Mouse (Mus musculus) forebrain, postnatal 0 days (tissue): ENCODE results near the gene Gpr141. TPM values are rescaled to one million over a fixed set of nuclear protein-coding genes. Genes with fewer than 3 reads are reported as not detected.

ENCODE experiments used
- ATAC-seq: fragments of 200-750 bp; cut with Nextera tagmentation; 2 replicates; pipeline ENCODE4 v1.8.0; 2017; ENCODE audit warnings: mild to moderate bottlenecking, moderate library complexity
- DNase-seq: peaks from one replicate; pipeline ENCODE4 v3.0.0-alpha.2; 2015
- H3K27ac ChIP-seq: fragments of 300-500 bp; sonication (generic); 2 replicates; pipeline ENCODE4 v1.5.1; 2014; ENCODE audit warnings: low read depth, mild to moderate bottlenecking, antibody characterized with exemption, low read length, moderate library complexity, mixed read lengths
- H3K27me3 ChIP-seq: fragments of 300-500 bp; sonication (generic); 2 replicates; pipeline ENCODE4 v1.6.1; 2014; ENCODE audit warnings: mild to moderate bottlenecking, low read length, mixed read lengths; ENCODE audit not compliant: insufficient read depth
- H3K36me3 ChIP-seq: fragments of 300-500 bp; sonication (generic); 2 replicates; pipeline ENCODE4 v1.6.1; 2014; ENCODE audit warnings: mild to moderate bottlenecking, moderate library complexity; ENCODE audit not compliant: insufficient read depth
- H3K4me1 ChIP-seq: fragments of 300-500 bp; sonication (generic); 2 replicates; pipeline ENCODE4 v1.6.1; 2014; ENCODE audit warnings: antibody characterized with exemption; ENCODE audit not compliant: insufficient read depth
- H3K4me2 ChIP-seq: fragments of 300-500 bp; sonication (generic); 2 replicates; pipeline ENCODE4 v1.6.1; 2014; ENCODE audit warnings: low read depth, mild to moderate bottlenecking, moderate library complexity
- H3K4me3 ChIP-seq: fragments of 300-500 bp; sonication (generic); 2 replicates; pipeline ENCODE4 v1.5.1; 2014; ENCODE audit warnings: low read depth, low read length, mixed read lengths
- H3K9ac ChIP-seq: fragments of 300-500 bp; sonication (generic); 2 replicates; pipeline ENCODE4 v1.6.1; 2014; ENCODE audit warnings: mild to moderate bottlenecking
- H3K9me3 ChIP-seq: fragments of 300-500 bp; sonication (generic); 2 replicates; pipeline ENCODE4 v1.6.1; 2016; ENCODE audit warnings: low read length
- CTCF ChIP-seq: sonication (generic); IDR thresholded peaks from 2 replicates; pipeline ENCODE4 v1.5.1; 2016; ENCODE audit warnings: antibody characterized with exemption, control low read depth, low read depth
- WGBS: fragments of 180-500 bp; shearing (Covaris S2); extraction: QIAGEN DNeasy Blood & Tissue Kit; methylation state at CpG from one replicate; pipeline ENCODE4 v1.1.7; 2014; 5-methylcytosine and 5-hydroxymethylcytosine counted together
- polyA plus RNA-seq: library from polyadenylated mRNA; unstranded; fragments of >200 nt; fragmentation: Nextera tagmentation; extraction: Ambion mirVana; gene quantifications from 2 replicates; pipeline ENCODE4 v1.2.1, GENCODE M21; 2015
- total RNA-seq: library from RNA; depleted of rRNA; stranded (reverse); fragments of >200 nt; gene quantifications from 2 replicates; pipeline ENCODE4 v1.2.3, GENCODE M21; 2014; rRNA removed

The Gpr141 gene
- total RNA-seq (0.05 and 0.92 TPM in 2 replicates), polyA plus RNA-seq (not detected in 2 replicates)

DNA sequence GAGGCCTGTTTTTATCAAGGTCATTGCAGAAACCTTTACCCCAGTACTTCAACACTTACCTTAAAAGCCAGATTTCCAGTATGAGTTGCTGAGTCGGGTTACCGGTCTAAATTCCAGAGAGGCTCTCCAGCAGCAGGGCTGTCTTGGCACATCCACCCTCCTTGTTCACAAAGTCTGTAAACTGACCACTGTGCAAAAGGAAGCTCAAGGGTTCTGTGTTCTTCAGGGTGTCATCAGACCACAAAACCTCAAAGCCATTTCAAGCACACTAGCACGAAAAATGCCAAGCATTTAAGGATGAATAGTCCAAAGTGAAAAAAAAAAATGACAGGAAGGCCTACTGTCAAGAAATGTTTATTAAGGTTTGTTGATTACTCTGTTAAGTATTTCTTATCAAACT lies at the start of gene Gpr141:
Gene Gpr141 (minus strand): TSS at position 187 of the 400 bp plus-strand sequence.
- H3K9ac ChIP-seq, result no peak within 1 kb of the TSS
- H3K36me3 ChIP-seq, result no peaks in the 10 kb centered on the region
- H3K4me1 ChIP-seq, result no peaks in the 10 kb centered on the region
- no peak for ATAC-seq
- no peak within 1 kb of the TSS for H3K27ac ChIP-seq
- H3K4me2 ChIP-seq, result no peak within 1 kb of the TSS
- no peak for DNase-seq
- no peak within 1 kb of the TSS for H3K4me3 ChIP-seq
- H3K27me3 ChIP-seq, result no peaks in the 10 kb centered on the region
- TF ChIP-seq CTCF, result no peak
- WGBS, result 69% methylated on average over 3 of the region's 3 CpGs
- H3K9me3 ChIP-seq, result no peaks in the 10 kb centered on the region

DNA sequence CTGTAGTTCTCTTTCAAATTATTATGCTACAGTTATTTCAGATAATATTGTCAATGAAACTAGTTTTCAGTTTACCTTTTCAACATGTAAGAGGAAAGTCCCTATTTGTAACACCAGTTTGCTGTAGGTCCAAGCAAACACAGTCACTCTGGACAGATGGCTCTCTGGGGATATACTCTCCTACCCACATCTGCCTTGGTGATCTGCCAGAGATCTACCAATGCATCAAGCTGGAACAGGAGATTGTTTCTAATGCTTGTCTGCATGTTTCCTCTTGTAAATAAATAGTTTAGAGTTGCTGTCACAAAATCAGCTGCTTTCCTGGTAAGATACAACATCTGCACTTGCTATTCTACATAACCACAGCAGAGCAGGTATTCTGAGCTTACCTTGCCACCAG lies 40.2 kb upstream of the Gpr141 start:
- no peaks in the 10 kb centered on the region for H3K36me3 ChIP-seq
- H3K4me3 ChIP-seq, result no peak overlapping the region
- no peak overlapping the region for H3K27ac ChIP-seq
- H3K9ac ChIP-seq, result no peak overlapping the region
- H3K27me3 ChIP-seq, result no peaks in the 10 kb centered on the region
- no peaks in the 10 kb centered on the region for H3K9me3 ChIP-seq
- no peak for DNase-seq
- H3K4me1 ChIP-seq, result no peaks in the 10 kb centered on the region
- no peak for ATAC-seq
- TF ChIP-seq CTCF, result no peak
- H3K4me2 ChIP-seq, result no peak overlapping the region

DNA sequence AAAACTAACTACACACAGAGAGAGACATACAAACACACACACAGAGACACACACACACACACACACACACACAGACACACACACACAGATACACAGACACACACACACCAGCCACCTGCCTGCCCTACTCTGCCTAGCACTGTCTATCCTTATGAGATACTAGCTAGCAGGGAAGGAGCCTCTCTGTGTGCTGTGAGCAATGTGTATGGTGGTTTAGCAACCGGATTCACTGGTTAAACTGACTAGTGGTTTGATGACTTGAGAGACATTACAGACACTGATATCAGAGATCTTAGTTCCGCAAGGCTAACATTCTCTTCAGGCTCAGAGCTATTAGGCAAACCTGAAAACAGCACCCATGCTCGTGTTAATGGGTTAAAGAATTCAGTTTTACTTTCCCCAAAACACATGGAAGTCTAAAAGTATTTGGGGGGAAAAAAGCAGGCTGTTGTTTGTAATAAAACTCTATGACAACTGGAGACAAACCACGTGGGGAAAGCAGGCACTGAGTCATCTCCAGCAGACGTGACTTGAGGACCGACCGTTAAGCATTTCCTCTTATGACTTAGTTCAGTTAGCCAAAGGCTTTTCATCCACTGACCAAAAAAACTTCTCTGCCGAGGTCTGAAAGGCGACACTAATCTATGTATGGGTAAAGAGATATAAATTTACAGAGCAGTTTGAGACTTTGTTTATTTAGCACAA lies 30.7 kb upstream of the Gpr141 start:
- Histone ChIP-seq H3K9me3 (no peaks in the 10 kb centered on the region), H3K9ac (no peak overlapping the region), H3K4me2 (no peak overlapping the region), H3K4me1 (no peaks in the 10 kb centered on the region), H3K36me3 (no peaks in the 10 kb centered on the region), H3K27ac (no peak overlapping the region), H3K27me3 (no peaks in the 10 kb centered on the region), H3K4me3 (no peak overlapping the region)
- ATAC-seq (no peak), DNase-seq (no peak)
- 87% methylated on average over 9 of the region's 9 CpGs for WGBS
- TF ChIP-seq CTCF, result no peak

DNA sequence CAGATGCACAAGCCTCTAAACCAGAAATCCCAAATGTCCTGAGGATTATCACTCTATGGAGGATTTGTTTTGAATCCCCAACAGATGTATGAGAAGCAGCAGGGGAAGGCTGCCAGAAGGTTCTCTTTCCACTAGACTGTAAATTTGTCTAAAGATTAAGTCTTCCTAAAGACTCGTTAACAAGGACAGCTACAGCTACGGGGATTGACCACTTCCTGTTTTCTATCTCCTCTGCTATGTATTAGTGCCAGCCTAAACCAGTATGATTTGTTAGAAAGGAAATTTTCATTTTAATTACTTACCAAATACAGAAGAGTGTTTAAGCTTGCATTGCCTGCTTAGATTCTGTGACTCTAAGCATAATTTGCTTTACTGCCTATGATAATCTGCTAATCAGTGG lies 30.0 kb upstream of the Gpr141 start:
- Histone ChIP-seq H3K36me3 (no peaks in the 10 kb centered on the region), H3K9ac (no peak overlapping the region), H3K27ac (no peak overlapping the region), H3K4me2 (no peak overlapping the region), H3K4me1 (no peaks in the 10 kb centered on the region), H3K4me3 (no peak overlapping the region), H3K27me3 (no peaks in the 10 kb centered on the region), H3K9me3 (no peaks in the 10 kb centered on the region)
- DNase-seq (no peak), ATAC-seq (no peak)
- 40% methylated on average over 2 of the region's 2 CpGs for WGBS
- no peak for TF ChIP-seq CTCF

DNA sequence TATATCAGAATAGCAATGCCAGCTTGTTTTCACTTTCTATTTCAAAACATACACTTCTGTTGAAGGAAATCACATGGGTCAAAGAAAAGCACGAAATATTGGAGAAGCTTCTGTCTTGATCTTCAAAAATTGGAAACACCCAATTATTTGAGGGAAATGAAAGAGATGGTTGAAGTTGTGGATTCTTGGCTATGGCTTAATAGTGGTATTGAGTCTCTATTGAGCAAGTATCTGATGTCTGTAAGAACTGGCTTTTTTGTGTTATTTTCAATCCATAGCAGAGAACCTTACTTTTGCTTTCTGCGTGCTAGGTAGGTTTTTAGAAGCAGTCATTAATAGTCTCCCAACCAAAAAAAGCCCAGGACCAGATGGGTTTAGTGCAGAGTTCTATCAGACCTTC lies 19.4 kb upstream of the Gpr141 start:
- Histone ChIP-seq H3K36me3 (no peaks in the 10 kb centered on the region), H3K27me3 (no peaks in the 10 kb centered on the region), H3K4me1 (no peaks in the 10 kb centered on the region), H3K4me2 (no peak overlapping the region), H3K4me3 (no peak overlapping the region), H3K27ac (no peak overlapping the region), H3K9ac (no peak overlapping the region), H3K9me3 (no peaks in the 10 kb centered on the region)
- ATAC-seq (no peak), DNase-seq (no peak)
- 92% methylated on average over 2 of the region's 2 CpGs for WGBS
- no peak for TF ChIP-seq CTCF

DNA sequence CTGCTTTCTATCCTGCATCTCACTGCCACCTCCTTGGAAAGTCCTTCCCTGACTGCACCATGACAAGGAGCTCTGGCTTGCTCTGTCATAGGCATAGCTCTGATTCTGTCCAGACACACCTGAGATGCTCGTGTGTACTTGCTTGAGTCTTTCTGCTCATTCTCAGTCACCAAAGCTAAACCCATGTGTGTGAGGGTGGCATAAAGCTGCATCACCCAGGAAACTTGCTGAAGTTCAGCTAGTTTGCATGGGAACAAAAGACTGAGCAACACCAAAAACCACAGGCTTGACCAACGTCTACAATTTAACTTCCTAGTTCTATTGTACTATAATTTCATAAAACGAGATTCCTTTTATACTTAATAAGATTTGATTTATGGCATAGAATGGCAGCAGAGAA lies 18.6 kb upstream of the Gpr141 start:
- no peaks in the 10 kb centered on the region for H3K9me3 ChIP-seq
- no peak for ATAC-seq
- no peaks in the 10 kb centered on the region for H3K4me1 ChIP-seq
- H3K9ac ChIP-seq, result no peak overlapping the region
- no peak for TF ChIP-seq CTCF
- DNase-seq, result no peak
- no peak overlapping the region for H3K4me3 ChIP-seq
- H3K27me3 ChIP-seq, result no peaks in the 10 kb centered on the region
- H3K36me3 ChIP-seq, result no peaks in the 10 kb centered on the region
- WGBS, result 78% methylated on average over 3 of the region's 3 CpGs
- no peak overlapping the region for H3K4me2 ChIP-seq
- H3K27ac ChIP-seq, result no peak overlapping the region

DNA sequence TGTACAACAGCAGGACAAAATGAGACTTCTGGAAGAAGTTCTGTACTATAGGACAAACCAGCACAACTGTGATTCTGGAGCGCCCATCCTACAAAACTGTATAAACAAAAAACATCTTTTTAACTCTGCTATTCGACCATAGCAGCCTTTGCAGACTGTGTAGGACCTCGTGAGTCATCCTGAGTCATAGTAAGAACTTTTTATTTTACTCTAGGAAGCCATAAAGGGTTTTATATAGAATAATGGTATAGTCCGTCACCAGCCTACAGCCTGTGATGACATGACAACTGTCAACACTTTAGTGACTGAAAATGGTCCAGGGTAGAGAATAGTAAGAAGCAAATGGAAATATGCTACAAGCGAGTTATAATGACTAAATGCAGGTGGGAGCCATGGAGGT lies 17.6 kb upstream of the Gpr141 start:
- DNase-seq (no peak), ATAC-seq (no peak)
- Histone ChIP-seq H3K36me3 (no peaks in the 10 kb centered on the region), H3K27ac (no peak overlapping the region), H3K27me3 (no peaks in the 10 kb centered on the region), H3K9me3 (no peaks in the 10 kb centered on the region), H3K4me2 (no peak overlapping the region), H3K9ac (no peak overlapping the region), H3K4me1 (no peaks in the 10 kb centered on the region), H3K4me3 (no peak overlapping the region)
- no peak for TF ChIP-seq CTCF
- WGBS, result 79% methylated on average over 5 of the region's 5 CpGs
